In genomic region chr2:102882004-102882588, GRCm38 (mm10) we compare ENCODE assay signal across 8 mouse cellular contexts. TPM values are rescaled to one million over a fixed set of nuclear protein-coding genes. Genes with fewer than 3 reads are reported as not detected.
DNase-seq lines count a peak whose midpoint lies in the region; ATAC-seq and TF ChIP-seq lines count a peak whose summit lies in the region.
"Had no signal": no experiment of that assay in that cellular context is flagged by ENCODE, and none has a peak within 500 bp of the region (broad histone marks: within the 10 kb centered on the region; RNA-seq: fewer than 3 reads in every experiment).

No protein-coding gene starts in this region.

- peak; percentile 32 for DNase-seq in kidney, postnatal 10 days
- DNase-seq in kidney, adult 9 months: no peak
- no peak for DNase-seq in ovary, adult 18-20 months (ENCODE audit: low spot score)
- no peak for DNase-seq in embryo, embryonic 11 days
- DNase-seq: thymus, adult 18-20 months had no signal

- peaks cover 60% of the 10 kb centered on the region for H3K4me1 ChIP-seq in bone marrow macrophage, adult 2 months (ENCODE audit: control insufficient read depth, insufficient read depth, low read length)
- H3K4me1 ChIP-seq in embryonic facial prominence, embryonic 13.5 days: peaks cover 28% of the 10 kb centered on the region
- H3K4me1 ChIP-seq in intestine, postnatal 0 days (replicated peaks; ENCODE audit: control insufficient read depth, insufficient read depth, low read length): no peaks in the 10 kb centered on the region

- no peak overlapping the region for H3K4me3 ChIP-seq in bone marrow macrophage, adult 2 months (ENCODE audit: insufficient read depth, low read length)
- H3K4me3 ChIP-seq in embryonic facial prominence, embryonic 13.5 days: no peak overlapping the region
- no peak overlapping the region for H3K4me3 ChIP-seq in intestine, postnatal 0 days (ENCODE audit: low read depth, low read length)

- ATAC-seq in embryonic facial prominence, embryonic 13.5 days (ENCODE audit: insufficient number of reproducible peaks, insufficient read depth, low FRiP score, low TSS enrichment, low read depth): 0 out of 2 replicates have a peak, but pooled peaks have one; percentile 48
- ATAC-seq in intestine, postnatal 0 days: no peak

- 64% methylated on average over 8 of the region's 8 CpGs for WGBS in embryonic facial prominence, embryonic 13.5 days
- WGBS in intestine, postnatal 0 days: 59% methylated on average over 8 of the region's 8 CpGs

- no peak for TF ChIP-seq CTCF in bone marrow macrophage, adult 2 months (IDR thresholded peaks at IDR 0.05; ENCODE audit: low read depth, low read length)
- no peak for TF ChIP-seq CTCF in intestine, postnatal 0 days (IDR thresholded peaks at IDR 0.05; ENCODE audit: low read depth)

- H3K4me2 ChIP-seq in embryonic facial prominence, embryonic 13.5 days: no peak overlapping the region
- H3K4me2 ChIP-seq in intestine, postnatal 0 days (replicated peaks; ENCODE audit: low read depth): no peak overlapping the region

- peak overlapping the region; percentile 31 for H3K27ac ChIP-seq in bone marrow macrophage, adult 2 months (ENCODE audit: insufficient read depth, low read depth, low read length)
- peak overlapping the region; percentile 83 for H3K27ac ChIP-seq in embryonic facial prominence, embryonic 13.5 days
- 0 out of 2 replicates have a peak overlapping the region, but pooled peaks have one; percentile 41 for H3K27ac ChIP-seq in intestine, postnatal 0 days (ENCODE audit: low read depth, low read length)

- no peaks in the 10 kb centered on the region for H3K9me3 ChIP-seq in embryonic facial prominence, embryonic 13.5 days
- H3K9me3 ChIP-seq in intestine, postnatal 0 days (ENCODE audit: control insufficient read depth): no peaks in the 10 kb centered on the region

- no peak for TF ChIP-seq POLR2A in bone marrow macrophage, adult 2 months (IDR thresholded peaks at IDR 0.05; ENCODE audit: borderline replicate concordance, low read depth, low read length)

- no peaks in the 10 kb centered on the region for H3K27me3 ChIP-seq in embryonic facial prominence, embryonic 13.5 days
- no peaks in the 10 kb centered on the region for H3K27me3 ChIP-seq in intestine, postnatal 0 days (replicated peaks; ENCODE audit: control insufficient read depth, insufficient read depth, low read length)

- H3K36me3 ChIP-seq in embryonic facial prominence, embryonic 13.5 days: no peaks in the 10 kb centered on the region
- no peaks in the 10 kb centered on the region for H3K36me3 ChIP-seq in intestine, postnatal 0 days (ENCODE audit: control insufficient read depth, insufficient read depth)

- H3K9ac ChIP-seq in embryonic facial prominence, embryonic 13.5 days: no peak overlapping the region
- no peak overlapping the region for H3K9ac ChIP-seq in intestine, postnatal 0 days (ENCODE audit: low read depth, low read length)

RNA-seq across cellular contexts. Expression of gene Cd44, which starts 19.4 kb away (rescaled TPM):
- 141 and 156 TPM in 2 replicates for polyA plus RNA-seq in bone marrow macrophage, adult 2 months (2012; ENCODE audit: insufficient read depth, insufficient read length, missing spikeins)
- 22.7 and 25.5 TPM in 2 replicates for polyA plus RNA-seq in embryonic facial prominence, embryonic 13.5 days (2015; fragmentation: Nextera tagmentation; extraction: Ambion mirVana)
- 9.6 and 10.6 TPM in 2 replicates for polyA plus RNA-seq in intestine, postnatal 0 days (2015; fragmentation: Nextera tagmentation; extraction: Ambion mirVana)

Comparison
In these comparisons a context has a peak if more than half of its experiments do, and no peak if none do; other contexts are left out.
1. H3K27ac ChIP-seq: peak in every context shown above with its lines; median percentile 83 in embryonic facial prominence, embryonic 13.5 days; 41 in intestine, postnatal 0 days; 31 in bone marrow macrophage, adult 2 months.